Mouse (Mus musculus): ENCODE results near the gene Setdb1.

DNA sequence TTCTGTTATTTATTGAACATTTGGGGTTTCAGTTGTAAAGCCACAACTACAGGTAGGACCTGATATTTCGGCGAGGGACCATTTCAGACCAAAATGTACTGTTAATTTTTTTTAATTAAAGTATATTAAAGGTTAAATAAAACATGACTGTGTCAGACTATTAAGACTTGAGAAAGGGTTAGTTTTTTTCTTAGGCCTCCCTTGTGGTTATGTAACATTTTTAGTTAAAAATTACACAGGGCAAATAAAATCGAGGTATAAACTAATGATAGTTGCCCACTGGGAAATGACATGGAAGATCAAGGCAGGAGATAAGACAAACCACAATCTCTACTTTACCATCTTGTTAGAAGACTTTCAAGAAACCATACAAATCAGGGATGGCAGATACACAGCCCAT, 33.6 kb downstream of the Setdb1 start:
- TF ChIP-seq E2F4 (IDR thresholded peaks at IDR 0.05; ENCODE audit: insufficient read depth), result no peak
- no peak for TF ChIP-seq CEBPB (IDR thresholded peaks at IDR 0.05; ENCODE audit: insufficient read depth, poor library complexity, severe bottlenecking)
- no peak for TF ChIP-seq USF1 (IDR thresholded peaks at IDR 0.05; ENCODE audit: low read depth)

Data from myocyte (in vitro differentiated cells).